10 mouse cellular contexts compared by ENCODE assay signal in the genomic region with DNA sequence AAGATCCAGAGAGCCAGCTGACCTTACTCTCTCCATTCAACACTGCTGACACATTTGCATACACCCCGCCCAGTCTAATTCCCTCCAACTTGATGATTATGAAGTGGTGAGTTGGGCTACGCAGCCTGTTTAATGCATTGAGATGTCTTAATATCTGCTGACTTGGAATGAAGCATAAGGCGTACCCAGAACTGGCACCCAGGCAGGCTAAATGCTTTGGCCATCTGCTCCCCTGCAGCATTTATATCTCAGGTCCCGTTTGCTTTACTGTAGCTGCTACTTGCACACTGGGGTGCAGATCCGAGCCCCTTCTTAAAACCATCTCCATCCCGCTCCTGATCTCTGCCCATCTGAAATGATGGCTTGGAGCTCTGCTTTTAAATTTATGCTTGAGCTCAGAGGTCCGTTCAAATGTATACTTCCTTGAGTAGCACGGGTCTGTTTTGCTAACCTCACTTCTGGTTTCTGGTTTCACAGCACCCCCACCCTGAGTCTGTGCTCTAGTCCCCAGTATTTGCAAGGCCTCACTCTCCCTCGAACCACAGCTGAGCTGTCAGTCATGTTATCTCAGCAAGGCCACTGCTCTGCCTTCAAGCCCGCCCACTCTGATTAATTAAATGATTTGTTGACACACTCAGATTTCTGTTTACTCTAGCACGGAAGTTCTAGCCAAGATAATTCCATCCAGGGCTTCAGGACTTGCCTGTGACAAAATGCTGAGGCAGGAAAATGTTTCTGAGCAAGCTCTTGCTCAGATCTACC. TPM values are rescaled to one million over a fixed set of nuclear protein-coding genes. Genes with fewer than 3 reads are reported as not detected.
DNase-seq lines count a peak whose midpoint lies in the region; ATAC-seq lines count a peak whose summit lies in the region.
"Had no signal": no experiment of that assay in that cellular context is flagged by ENCODE, and none has a peak within 500 bp of the region (broad histone marks: within the 10 kb centered on the region; RNA-seq: fewer than 3 reads in every experiment).

No protein-coding gene starts in this region.

- no peak overlapping the region for H3K27ac ChIP-seq in embryonic facial prominence, embryonic 11.5 days (replicated peaks; ENCODE audit: low read depth, low read length)
- H3K27ac ChIP-seq in limb, embryonic 15.5 days, result peak overlapping the region; percentile 17; the same call in 1 of the 2 replicates

- no peak overlapping the region for H3K4me2 ChIP-seq in embryonic facial prominence, embryonic 11.5 days (ENCODE audit: low read depth, low read length)
- no peak overlapping the region for H3K4me2 ChIP-seq in limb, embryonic 15.5 days

- H3K9ac ChIP-seq in embryonic facial prominence, embryonic 11.5 days (replicated peaks; ENCODE audit: low read length), result no peak overlapping the region
- H3K9ac ChIP-seq in limb, embryonic 15.5 days, result no peak overlapping the region

- no peaks in the 10 kb centered on the region for H3K36me3 ChIP-seq in embryonic facial prominence, embryonic 11.5 days (replicated peaks; ENCODE audit: control insufficient read depth, insufficient read depth, low read depth, low read length)
- no peaks in the 10 kb centered on the region for H3K36me3 ChIP-seq in limb, embryonic 15.5 days

- WGBS in embryonic facial prominence, embryonic 11.5 days, result 51% methylated on average over 11 of the region's 11 CpGs
- 53% methylated on average over 11 of the region's 11 CpGs for WGBS in limb, embryonic 15.5 days

- ATAC-seq in embryonic facial prominence, embryonic 11.5 days (replicated peaks; ENCODE audit: insufficient number of reproducible peaks, low FRiP score, low TSS enrichment, low read depth), result no peak
- no peak for ATAC-seq in limb, embryonic 15.5 days (ENCODE audit: insufficient number of reproducible peaks, low FRiP score, low TSS enrichment, low read depth)

- H3K27me3 ChIP-seq in embryonic facial prominence, embryonic 11.5 days (ENCODE audit: control insufficient read depth, insufficient read depth, low read length), result no peaks in the 10 kb centered on the region
- no peaks in the 10 kb centered on the region for H3K27me3 ChIP-seq in limb, embryonic 15.5 days

- no peaks in the 10 kb centered on the region for H3K4me1 ChIP-seq in embryonic facial prominence, embryonic 11.5 days (ENCODE audit: control insufficient read depth, insufficient read depth, low read length)
- H3K4me1 ChIP-seq in limb, embryonic 15.5 days, result peaks cover 15% of the 10 kb centered on the region

- no peak overlapping the region for H3K4me3 ChIP-seq in embryonic facial prominence, embryonic 11.5 days (ENCODE audit: low read depth, low read length)
- H3K4me3 ChIP-seq in limb, embryonic 15.5 days, result no peak overlapping the region

- H3K9me3 ChIP-seq in embryonic facial prominence, embryonic 11.5 days (replicated peaks; ENCODE audit: control insufficient read depth, low read length), result no peaks in the 10 kb centered on the region
- no peaks in the 10 kb centered on the region for H3K9me3 ChIP-seq in limb, embryonic 15.5 days

- peak; percentile 67 for DNase-seq in heart, adult 11 months
- DNase-seq in heart, adult 8-10 months (ENCODE audit: low spot score), result no peak
- peak; percentile 5 for DNase-seq in R1 (ENCODE audit: low read depth, low spot score)
- peak; percentile 36 for DNase-seq in embryonic facial prominence, embryonic 11.5 days (ENCODE audit: low spot score)
- DNase-seq in embryo, embryonic 10.5 days (ENCODE audit: low spot score), result no peak
- DNase-seq in layer of hippocampus, postnatal 36 days, result no peak
- DNase-seq in ovary, postnatal 10 days (ENCODE audit: low spot score), result no peak

RNA-seq across cellular contexts. Expression of gene Lmntd1, which starts 15.1 kb away (rescaled TPM):
- total RNA-seq in heart, adult 8-10 months (2022), result 1 to 10 TPM; 1.1 to 3.6 (median 3.2) TPM
- polyA plus RNA-seq in embryonic facial prominence, embryonic 11.5 days (2014; fragmentation: Nextera tagmentation; extraction: Ambion mirVana), result 0.20 TPM in 1 of 2 replicates, not detected in the other
- polyA plus RNA-seq in limb, embryonic 15.5 days (2015; fragmentation: Nextera tagmentation; extraction: Ambion mirVana), result 0.86 TPM in 2 replicates
- under 1 TPM; 0.68 to 0.87 TPM for total RNA-seq in layer of hippocampus, postnatal 36 days (2021)

RNA-seq across cellular contexts. Expression of gene Tuba3b, which starts 16.6 kb away (rescaled TPM):
- total RNA-seq in heart, adult 8-10 months (2022), result under 1 TPM in 3 of 4 experiments, not detected in 1; 0.14 to 0.22 (median 0.19) TPM
- not detected in 2 replicates for polyA plus RNA-seq in embryonic facial prominence, embryonic 11.5 days (2014; fragmentation: Nextera tagmentation; extraction: Ambion mirVana)
- polyA plus RNA-seq in limb, embryonic 15.5 days (2015; fragmentation: Nextera tagmentation; extraction: Ambion mirVana), result not detected in 2 replicates
- total RNA-seq in layer of hippocampus, postnatal 36 days (2021), result not detected
- polyA plus RNA-seq: large intestine, adult 2 months; neural tube, embryonic 11.5 days had no signal

Comparison
In these comparisons a context has a peak if more than half of its experiments do, and no peak if none do; other contexts are left out.
1. DNase-seq: peak in heart, adult 11 months (single experiment), R1 (single experiment) and embryonic facial prominence, embryonic 11.5 days (single experiment); none in heart, adult 8-10 months (single experiment), embryo, embryonic 10.5 days (single experiment), layer of hippocampus, postnatal 36 days (0 of 2) and ovary, postnatal 10 days (single experiment).